Mouse (Mus musculus): ENCODE results near the gene Mt2. TPM values are rescaled to one million over a fixed set of nuclear protein-coding genes. Genes with fewer than 3 reads are reported as not detected.
"Not testable (repeated sequence)": the region's sequence is repeated elsewhere in the genome, so short reads cannot be mapped to it uniquely, and the experiment has no call there.

Mt2 gene
- total and polyA plus RNA-seq, 2 experiments from 2014 or later, result 110 to 202 TPM

DNA sequence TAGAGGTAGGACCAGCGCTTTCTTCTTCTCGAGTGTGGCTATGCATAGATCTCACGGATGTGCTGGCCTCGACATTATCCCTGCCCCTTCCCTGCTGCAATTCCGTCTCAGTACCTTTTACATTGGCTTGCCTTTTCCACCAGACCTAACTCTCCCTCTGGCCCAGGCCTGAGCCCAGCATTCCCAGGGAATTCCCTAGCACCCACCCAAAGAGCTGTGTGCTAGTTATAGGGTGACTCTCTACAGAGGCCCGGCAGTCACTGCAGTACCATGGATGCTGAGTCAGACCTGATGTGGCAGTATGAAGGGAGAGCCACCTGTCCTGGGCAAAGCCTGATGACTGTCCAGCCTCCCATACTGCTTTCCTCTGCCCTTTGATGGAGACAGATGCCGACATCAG, 19.0 kb upstream of the Mt2 start:
- DNase-seq (ENCODE audit: low spot score) (no peak), ATAC-seq (peak; percentile 14)
- 21% methylated on average over 7 of the region's 7 CpGs for WGBS
- peak overlapping the region; percentile 61 for H3K9ac ChIP-seq (replicated peaks; ENCODE audit: low read length)
- peaks cover 11% of the 10 kb centered on the region for H3K4me1 ChIP-seq (ENCODE audit: insufficient read depth, low read length)
- peak overlapping the region; percentile 74 for H3K4me2 ChIP-seq (ENCODE audit: low read depth, low read length)
- no peak for TF ChIP-seq CTCF (IDR thresholded peaks at IDR 0.05; ENCODE audit: low read depth)
- peak overlapping the region; percentile 54 for H3K4me3 ChIP-seq (ENCODE audit: low read length)
- no peaks in the 10 kb centered on the region for H3K36me3 ChIP-seq (ENCODE audit: insufficient read depth, low read length)
- peak overlapping the region; percentile 83 for H3K27ac ChIP-seq
- no peaks in the 10 kb centered on the region for H3K9me3 ChIP-seq (ENCODE audit: low read length)
- no peaks in the 10 kb centered on the region for H3K27me3 ChIP-seq (ENCODE audit: insufficient read depth, low read length)

DNA sequence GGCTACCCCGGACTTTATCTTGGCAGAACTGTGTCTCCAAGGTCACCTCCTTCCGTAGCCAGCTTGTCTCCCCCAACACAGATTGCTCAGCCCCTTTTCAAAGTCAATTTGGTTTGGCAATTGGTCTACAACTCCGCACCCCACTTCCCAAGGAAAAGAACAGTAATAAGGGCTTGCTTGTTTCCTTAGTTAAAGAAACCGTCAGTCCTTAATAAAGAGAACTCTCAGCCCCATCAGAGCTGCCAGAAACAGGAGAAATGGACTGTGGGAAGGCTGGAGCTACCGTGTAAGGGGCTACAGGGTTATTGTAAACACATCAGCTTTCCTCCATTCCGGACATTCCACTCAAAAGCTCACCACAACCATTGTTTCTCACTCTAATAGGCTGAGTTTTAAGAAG, 17.9 kb upstream of the Mt2 start:
- Histone ChIP-seq H3K9ac (replicated peaks; ENCODE audit: low read length) (0 out of 2 replicates have a peak overlapping the region, but pooled peaks have one; percentile 61), H3K27me3 (ENCODE audit: insufficient read depth, low read length) (no peaks in the 10 kb centered on the region), H3K27ac (peak overlapping the region; percentile 83), H3K36me3 (ENCODE audit: insufficient read depth, low read length) (no peaks in the 10 kb centered on the region), H3K9me3 (ENCODE audit: low read length) (no peaks in the 10 kb centered on the region), H3K4me1 (ENCODE audit: insufficient read depth, low read length) (peaks cover 11% of the 10 kb centered on the region), H3K4me2 (ENCODE audit: low read depth, low read length) (peak overlapping the region; percentile 74), H3K4me3 (ENCODE audit: low read length) (no peak overlapping the region)
- WGBS, result 32% methylated on average over 6 of the region's 6 CpGs
- TF ChIP-seq CTCF (IDR thresholded peaks at IDR 0.05; ENCODE audit: low read depth), result no peak
- peak; percentile 58 for DNase-seq (ENCODE audit: low spot score)
- peak; percentile 67 for ATAC-seq

DNA sequence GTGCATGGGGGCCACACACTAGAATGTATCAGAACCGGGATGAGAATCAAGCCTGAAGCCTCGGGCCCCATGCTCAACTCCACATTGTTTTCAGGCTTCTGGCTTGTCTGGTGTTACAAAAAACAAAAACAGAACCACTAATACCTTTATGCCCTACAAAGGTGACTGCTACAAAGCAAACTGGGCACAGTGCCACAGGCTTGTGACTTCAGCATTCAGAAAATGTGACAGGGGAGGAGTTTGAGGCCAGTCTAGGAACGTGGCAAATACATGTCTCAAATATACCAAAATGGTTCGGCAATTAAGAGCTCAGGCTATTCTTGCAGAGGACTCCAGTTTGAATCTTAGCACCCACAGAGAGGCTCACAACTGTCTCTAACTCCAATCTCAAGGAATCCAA, 16.4 kb upstream of the Mt2 start:
- H3K36me3 ChIP-seq (ENCODE audit: insufficient read depth, low read length), result no peaks in the 10 kb centered on the region
- no peaks in the 10 kb centered on the region for H3K27me3 ChIP-seq (ENCODE audit: insufficient read depth, low read length)
- peaks cover 11% of the 10 kb centered on the region for H3K4me1 ChIP-seq (ENCODE audit: insufficient read depth, low read length)
- H3K9me3 ChIP-seq (ENCODE audit: low read length), result no peaks in the 10 kb centered on the region
- TF ChIP-seq CTCF (IDR thresholded peaks at IDR 0.05; ENCODE audit: low read depth), result no peak
- no peak for DNase-seq (ENCODE audit: low spot score)
- H3K27ac ChIP-seq, result no peak overlapping the region
- H3K9ac ChIP-seq (replicated peaks; ENCODE audit: low read length), result no peak overlapping the region
- ATAC-seq, result no peak
- H3K4me2 ChIP-seq (ENCODE audit: low read depth, low read length), result no peak overlapping the region
- no peak overlapping the region for H3K4me3 ChIP-seq (ENCODE audit: low read length)
- 68% methylated on average over 4 of the region's 4 CpGs for WGBS

DNA sequence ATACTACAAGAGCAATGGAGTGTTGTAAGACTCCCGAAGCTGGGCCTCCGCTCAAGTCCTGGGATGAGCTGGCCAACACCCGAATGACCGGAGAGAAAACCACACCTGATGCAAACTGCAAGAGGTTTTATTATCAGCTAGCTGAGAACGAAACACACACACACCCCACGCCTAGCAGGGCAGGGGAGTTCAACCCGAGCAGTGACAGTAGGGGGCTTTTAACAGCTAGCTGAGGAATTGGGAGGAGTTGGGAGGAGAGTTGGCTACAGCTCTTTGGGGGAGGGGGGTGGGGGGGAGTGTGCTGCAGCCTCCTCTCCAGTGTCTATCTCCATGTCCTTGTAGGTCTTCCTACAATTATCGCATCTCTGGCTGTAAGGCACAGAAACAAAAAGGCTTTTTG, 6.7 kb upstream of the Mt2 start:
- not testable (repeated sequence) for H3K9ac ChIP-seq (replicated peaks; ENCODE audit: low read length); H3K27ac ChIP-seq; DNase-seq (ENCODE audit: low spot score); H3K9me3 ChIP-seq (ENCODE audit: low read length); H3K36me3 ChIP-seq (ENCODE audit: insufficient read depth, low read length); H3K4me2 ChIP-seq (ENCODE audit: low read depth, low read length); ATAC-seq; H3K4me1 ChIP-seq (ENCODE audit: insufficient read depth, low read length); H3K4me3 ChIP-seq (ENCODE audit: low read length); H3K27me3 ChIP-seq (ENCODE audit: insufficient read depth, low read length)
- 77% methylated on average over 8 of the region's 8 CpGs for WGBS

GRCm38 (mm10) chr8:94167244-94167643, 5.2 kb upstream of the Mt2 start:
- 3% methylated on average over 6 of the region's 6 CpGs for WGBS
- peak; percentile 69 for ATAC-seq
- peak; percentile 95 for TF ChIP-seq CTCF (IDR thresholded peaks at IDR 0.05; ENCODE audit: low read depth)
- Histone ChIP-seq H3K27me3 (ENCODE audit: insufficient read depth, low read length) (peaks cover 9% of the 10 kb centered on the region), H3K9ac (replicated peaks; ENCODE audit: low read length) (no peak overlapping the region), H3K4me2 (ENCODE audit: low read depth, low read length) (no peak overlapping the region), H3K27ac (no peak overlapping the region), H3K4me1 (ENCODE audit: insufficient read depth, low read length) (no peaks in the 10 kb centered on the region), H3K9me3 (ENCODE audit: low read length) (no peaks in the 10 kb centered on the region), H3K4me3 (ENCODE audit: low read length) (no peak overlapping the region), H3K36me3 (ENCODE audit: insufficient read depth, low read length) (no peaks in the 10 kb centered on the region)
- DNase-seq (ENCODE audit: low spot score), result peak; percentile 91

- Histone ChIP-seq H3K27ac (no peak overlapping the region), H3K9me3 (ENCODE audit: low read length) (no peaks in the 10 kb centered on the region), H3K4me2 (ENCODE audit: low read depth, low read length) (no peak overlapping the region), H3K36me3 (ENCODE audit: insufficient read depth, low read length) (no peaks in the 10 kb centered on the region), H3K9ac (replicated peaks; ENCODE audit: low read length) (no peak overlapping the region), H3K27me3 (ENCODE audit: insufficient read depth, low read length) (peaks cover 22% of the 10 kb centered on the region), H3K4me1 (ENCODE audit: insufficient read depth, low read length) (no peaks in the 10 kb centered on the region; the same call in 1 of the 2 replicates), H3K4me3 (ENCODE audit: low read length) (no peak overlapping the region)
- DNase-seq (ENCODE audit: low spot score) (no peak), ATAC-seq (no peak)
- no peak for TF ChIP-seq CTCF (IDR thresholded peaks at IDR 0.05; ENCODE audit: low read depth)
- WGBS, result 89% methylated on average over 5 of the region's 5 CpGs
These were observed 2.9 kb upstream of the Mt2 start for GRCm38 (mm10) chr8:94169547-94169946.

- Histone ChIP-seq H3K4me1 (ENCODE audit: insufficient read depth, low read length) (no peaks in the 10 kb centered on the region; the same call in 1 of the 2 replicates), H3K4me3 (ENCODE audit: low read length) (no peak overlapping the region), H3K4me2 (ENCODE audit: low read depth, low read length) (peak overlapping the region; percentile 89; the same call in 1 of the 2 replicates), H3K9me3 (ENCODE audit: low read length) (no peaks in the 10 kb centered on the region), H3K27me3 (ENCODE audit: insufficient read depth, low read length) (peaks cover 27% of the 10 kb centered on the region), H3K36me3 (ENCODE audit: insufficient read depth, low read length) (no peaks in the 10 kb centered on the region), H3K27ac (peak overlapping the region; percentile 62; the same call in 1 of the 2 replicates), H3K9ac (replicated peaks; ENCODE audit: low read length) (no peak overlapping the region)
- no peak for TF ChIP-seq CTCF (IDR thresholded peaks at IDR 0.05; ENCODE audit: low read depth)
- no peak for DNase-seq (ENCODE audit: low spot score)
- ATAC-seq, result no peak
- WGBS, result 32% methylated on average over 10 of the region's 10 CpGs
These were observed 1.1 kb upstream of the Mt2 start for GRCm38 (mm10) chr8:94171321-94171755.
